Mouse (Mus musculus): ENCODE data around the gene Ykt6.

- TF ChIP-seq CTCF (IDR thresholded peaks at IDR 0.05; ENCODE audit: control insufficient read depth, insufficient read depth, insufficient read length), result no peak
- no peak for TF ChIP-seq MAX (IDR thresholded peaks at IDR 0.05)
- no peak for TF ChIP-seq USF1 (IDR thresholded peaks at IDR 0.05; ENCODE audit: low read depth)
- TF ChIP-seq MYOG (IDR thresholded peaks at IDR 0.05; ENCODE audit: control insufficient read depth, extremely low read depth, insufficient read length), result no peak
- TF ChIP-seq CEBPB (IDR thresholded peaks at IDR 0.05; ENCODE audit: low read depth), result no peak
- no peak for TF ChIP-seq MYOD1 (IDR thresholded peaks at IDR 0.05; ENCODE audit: control insufficient read depth, insufficient read length, low read depth)
- TF ChIP-seq FOSL1 (IDR thresholded peaks at IDR 0.05; ENCODE audit: insufficient read depth, low read length, poor library complexity, severe bottlenecking), result no peak
These were observed 46.9 kb upstream of the Ykt6 start for GRCm38 (mm10) chr11:5908642-5909041.

Measured in C2C12 (cell line).